Mouse (Mus musculus): Measurements from ENCODE around the gene Cyp4f39. TPM values are rescaled to one million over a fixed set of nuclear protein-coding genes. Genes with fewer than 3 reads are reported as not detected.
"Not testable (repeated sequence)": the region's sequence is repeated elsewhere in the genome, so short reads cannot be mapped to it uniquely, and the experiment has no call there.

Gene Cyp4f39
- polyA plus RNA-seq, 1 experiment from 2014 or later, result 0.59 TPM

DNA sequence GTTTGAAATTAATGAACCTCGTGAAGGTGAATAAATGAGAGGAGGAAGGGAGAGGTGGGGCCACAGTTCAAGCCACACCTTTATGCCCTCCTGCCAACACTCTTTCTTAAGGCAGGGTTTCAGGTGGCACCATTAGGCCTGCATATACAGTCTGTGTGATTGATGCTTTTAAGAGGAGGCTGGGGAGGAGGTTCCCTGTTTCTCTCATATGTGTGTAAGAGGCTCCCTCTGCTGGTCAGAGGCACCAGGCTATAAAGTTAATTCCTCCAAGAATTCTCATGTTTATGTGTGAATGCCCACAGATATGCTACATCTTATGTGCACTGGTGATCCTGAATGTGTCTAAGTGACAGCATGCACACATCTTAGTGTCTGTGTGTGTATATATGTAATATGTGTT is 42.1 kb downstream of the Cyp4f39 start:
- H3K4me1 ChIP-seq (replicated peaks; ENCODE audit: control insufficient read depth, insufficient read depth, low read length), result no peaks in the 10 kb centered on the region
- H3K27ac ChIP-seq (ENCODE audit: low read depth, low read length), result no peak overlapping the region
- no peak overlapping the region for H3K9ac ChIP-seq (ENCODE audit: low read depth, low read length)
- WGBS, result 22% methylated on average over 1 of the region's 1 CpGs
- no peaks in the 10 kb centered on the region for H3K27me3 ChIP-seq (replicated peaks; ENCODE audit: control insufficient read depth, insufficient read depth, low read length)
- ATAC-seq, result peak; percentile 36; the same call in 1 of the 2 replicates
- TF ChIP-seq CTCF (IDR thresholded peaks at IDR 0.05; ENCODE audit: low read depth), result peak; percentile 84
- H3K4me3 ChIP-seq (ENCODE audit: low read depth, low read length), result no peak overlapping the region
- H3K9me3 ChIP-seq (ENCODE audit: control insufficient read depth), result no peaks in the 10 kb centered on the region
- H3K36me3 ChIP-seq (ENCODE audit: control insufficient read depth, insufficient read depth), result no peaks in the 10 kb centered on the region
- no peak overlapping the region for H3K4me2 ChIP-seq (replicated peaks; ENCODE audit: low read depth)

DNA sequence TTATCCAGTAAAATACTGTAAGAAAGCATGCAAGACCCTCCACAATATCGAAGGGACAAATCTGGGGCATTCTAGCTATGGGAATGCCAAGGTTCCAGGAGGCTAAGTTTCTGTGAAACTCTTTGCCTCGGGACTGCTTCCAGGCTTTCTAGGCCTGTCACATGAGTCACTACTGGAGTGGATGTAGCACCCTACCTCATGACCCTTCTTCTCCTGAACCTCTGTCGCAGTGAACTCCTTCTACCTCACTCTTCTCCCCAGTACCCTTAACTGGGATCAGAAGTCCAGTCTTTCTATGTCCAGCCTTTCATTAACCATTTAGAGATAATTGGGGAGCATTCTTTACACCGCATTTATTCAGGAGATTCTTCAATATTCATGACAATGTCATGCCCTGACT is 48.0 kb downstream of the Cyp4f39 start:
- 83% methylated on average over 4 of the region's 4 CpGs for WGBS
- not testable (repeated sequence) for H3K9me3 ChIP-seq (ENCODE audit: control insufficient read depth); H3K4me3 ChIP-seq (ENCODE audit: low read depth, low read length); ATAC-seq; H3K27me3 ChIP-seq (replicated peaks; ENCODE audit: control insufficient read depth, insufficient read depth, low read length); H3K36me3 ChIP-seq (ENCODE audit: control insufficient read depth, insufficient read depth); H3K4me1 ChIP-seq (replicated peaks; ENCODE audit: control insufficient read depth, insufficient read depth, low read length); H3K9ac ChIP-seq (ENCODE audit: low read depth, low read length); H3K27ac ChIP-seq (ENCODE audit: low read depth, low read length); H3K4me2 ChIP-seq (replicated peaks; ENCODE audit: low read depth)

DNA sequence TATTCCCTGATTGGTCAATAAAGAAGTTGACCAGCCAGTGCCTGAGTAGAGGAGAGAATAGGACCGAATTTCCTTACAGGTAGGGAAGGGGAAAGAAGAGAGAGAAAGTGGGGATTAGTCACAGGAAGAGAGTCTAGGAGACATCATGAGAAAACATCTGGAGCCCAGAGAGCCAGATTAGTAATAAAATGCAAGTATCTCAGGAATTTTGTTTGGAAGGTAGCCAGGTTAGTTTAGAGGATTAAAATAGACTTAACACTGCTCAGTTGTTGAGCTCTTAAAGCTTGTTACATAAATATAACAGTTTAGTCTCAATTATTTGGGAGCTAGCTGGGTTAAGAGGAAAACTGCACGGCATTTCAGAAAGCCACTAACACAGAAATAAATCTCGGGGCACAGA is 48.5 kb downstream of the Cyp4f39 start:
- Histone ChIP-seq H3K4me1 (replicated peaks; ENCODE audit: control insufficient read depth, insufficient read depth, low read length) (0 out of 2 replicates have a peak, but pooled peaks cover 3% of the 10 kb centered on the region), H3K27ac (ENCODE audit: low read depth, low read length) (no peak overlapping the region), H3K36me3 (ENCODE audit: control insufficient read depth, insufficient read depth) (no peaks in the 10 kb centered on the region), H3K9ac (ENCODE audit: low read depth, low read length) (no peak overlapping the region), H3K4me3 (ENCODE audit: low read depth, low read length) (no peak overlapping the region), H3K27me3 (replicated peaks; ENCODE audit: control insufficient read depth, insufficient read depth, low read length) (no peaks in the 10 kb centered on the region), H3K4me2 (replicated peaks; ENCODE audit: low read depth) (no peak overlapping the region), H3K9me3 (ENCODE audit: control insufficient read depth) (no peaks in the 10 kb centered on the region)
- no peak for ATAC-seq
- 60% methylated on average over 3 of the region's 3 CpGs for WGBS
- no peak for TF ChIP-seq CTCF (IDR thresholded peaks at IDR 0.05; ENCODE audit: low read depth)

DNA sequence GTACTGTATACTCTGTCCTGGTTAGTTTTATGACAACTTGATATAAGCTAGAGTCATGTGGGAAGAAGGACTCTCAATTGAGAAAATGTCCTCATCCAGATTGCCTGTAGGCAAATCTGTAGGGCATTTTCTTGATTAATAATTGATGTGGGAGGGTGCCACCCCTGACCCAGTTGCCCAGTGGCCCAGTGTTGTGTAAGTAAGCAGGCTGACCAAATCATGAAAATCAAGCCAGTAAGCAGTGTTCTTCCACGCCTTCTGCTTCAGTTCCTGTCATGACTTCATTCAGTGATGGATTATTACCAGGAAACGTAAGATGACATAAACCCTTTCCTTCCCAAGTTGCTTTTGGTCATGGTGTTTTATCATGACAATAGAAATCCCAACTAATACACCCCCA is 50.6 kb downstream of the Cyp4f39 start:
- Histone ChIP-seq H3K4me3 (ENCODE audit: low read depth, low read length) (no peak overlapping the region), H3K27me3 (replicated peaks; ENCODE audit: control insufficient read depth, insufficient read depth, low read length) (no peaks in the 10 kb centered on the region), H3K4me1 (replicated peaks; ENCODE audit: control insufficient read depth, insufficient read depth, low read length) (peaks cover 10% of the 10 kb centered on the region; the same call in 1 of the 2 replicates), H3K4me2 (replicated peaks; ENCODE audit: low read depth) (no peak overlapping the region), H3K36me3 (ENCODE audit: control insufficient read depth, insufficient read depth) (no peaks in the 10 kb centered on the region), H3K9ac (ENCODE audit: low read depth, low read length) (no peak overlapping the region), H3K27ac (ENCODE audit: low read depth, low read length) (no peak overlapping the region), H3K9me3 (ENCODE audit: control insufficient read depth) (no peaks in the 10 kb centered on the region)
- no peak for TF ChIP-seq CTCF (IDR thresholded peaks at IDR 0.05; ENCODE audit: low read depth)
- no peak for ATAC-seq
- WGBS, result 48% methylated on average over 2 of the region's 2 CpGs

DNA sequence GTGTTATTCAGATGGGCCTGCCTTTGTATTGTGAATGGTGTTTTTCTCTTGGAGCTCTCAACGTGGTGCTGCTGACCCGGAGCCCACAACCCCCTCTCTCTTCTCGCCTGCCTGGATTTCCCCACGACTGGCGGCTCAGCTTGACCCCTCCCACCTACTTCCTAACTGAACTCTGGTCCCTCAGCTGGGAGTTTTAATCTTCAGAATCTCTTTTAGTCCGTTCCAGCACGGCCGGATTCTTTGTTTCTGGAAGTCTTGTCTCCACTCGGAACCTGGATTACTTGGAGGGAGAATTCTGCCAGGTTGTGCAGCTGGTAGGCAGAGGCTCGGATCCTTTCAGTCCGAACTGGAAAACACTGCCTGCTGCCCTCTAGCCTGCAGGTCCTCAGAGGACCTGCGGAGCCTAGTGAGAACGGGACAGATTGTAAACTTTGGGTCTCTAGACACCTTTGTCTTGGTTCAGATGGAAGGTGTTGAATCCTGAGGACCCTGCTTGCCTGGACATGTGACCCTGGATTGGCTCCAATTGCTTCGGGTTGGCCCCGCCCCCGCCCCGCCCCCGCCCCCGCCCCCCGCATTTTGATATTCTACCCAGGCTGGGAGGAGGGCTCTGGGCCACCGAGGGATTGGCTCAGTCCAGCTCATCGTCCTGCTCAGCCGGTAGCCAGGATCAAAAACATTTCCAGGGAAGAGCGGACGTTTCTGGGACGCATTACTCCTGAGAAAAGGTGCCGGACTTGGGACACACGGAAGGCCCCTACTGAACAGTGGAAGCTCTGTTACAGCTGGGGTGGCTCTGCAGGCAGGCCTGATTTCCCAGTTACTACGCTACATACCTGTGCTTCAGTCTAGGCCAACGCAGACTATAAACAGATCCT is 53.6 kb downstream of the Cyp4f39 start, which contains the start of gene Cyp4f17:
TSS of gene Cyp4f17 (plus strand) at position 200 of the 878 bp plus-strand sequence.
- Histone ChIP-seq H3K4me3 (ENCODE audit: low read depth, low read length) (peak within 1 kb of the TSS; percentile 59), H3K36me3 (ENCODE audit: control insufficient read depth, insufficient read depth) (no peaks in the 10 kb centered on the region), H3K4me2 (replicated peaks; ENCODE audit: low read depth) (peak within 1 kb of the TSS; percentile 90), H3K9me3 (ENCODE audit: control insufficient read depth) (no peaks in the 10 kb centered on the region), H3K27ac (ENCODE audit: low read depth, low read length) (no peak within 1 kb of the TSS), H3K27me3 (replicated peaks; ENCODE audit: control insufficient read depth, insufficient read depth, low read length) (no peaks in the 10 kb centered on the region), H3K9ac (ENCODE audit: low read depth, low read length) (peak within 1 kb of the TSS; percentile 62), H3K4me1 (replicated peaks; ENCODE audit: control insufficient read depth, insufficient read depth, low read length) (peaks cover 10% of the 10 kb centered on the region; the same call in 1 of the 2 replicates)
- 1% methylated on average over 30 of the region's 30 CpGs for WGBS
- TF ChIP-seq CTCF (IDR thresholded peaks at IDR 0.05; ENCODE audit: low read depth), result no peak
- ATAC-seq, result peak; percentile 55; the same call in 1 of the 2 replicates

DNA sequence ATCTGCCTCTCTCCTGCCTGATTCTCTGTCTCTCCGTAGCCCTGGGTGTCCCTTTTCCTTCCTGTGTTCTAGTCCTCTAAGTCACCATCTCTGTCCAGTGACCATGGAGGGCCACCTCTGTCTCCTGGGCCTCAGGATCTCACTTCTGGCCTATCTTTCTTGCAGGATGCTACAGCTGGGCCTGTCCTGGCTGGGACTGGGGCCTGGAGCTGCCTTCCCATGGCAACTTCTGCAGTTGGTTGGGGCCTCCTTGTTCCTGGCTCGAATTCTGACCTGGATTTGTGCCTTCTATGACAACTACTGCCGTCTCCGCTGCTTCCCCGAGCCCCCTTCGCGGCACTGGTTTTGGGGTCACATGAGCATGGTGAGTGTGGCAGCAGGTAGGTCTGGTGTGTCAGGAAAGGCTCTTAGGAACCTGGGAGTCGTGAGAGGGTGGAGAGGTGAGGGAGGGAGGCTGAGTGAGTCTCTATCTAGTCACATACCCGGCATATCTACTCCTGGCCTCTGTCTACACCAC is 54.3 kb downstream of the Cyp4f39 start:
- Histone ChIP-seq H3K27me3 (replicated peaks; ENCODE audit: control insufficient read depth, insufficient read depth, low read length) (no peaks in the 10 kb centered on the region), H3K9me3 (ENCODE audit: control insufficient read depth) (no peaks in the 10 kb centered on the region), H3K36me3 (ENCODE audit: control insufficient read depth, insufficient read depth) (no peaks in the 10 kb centered on the region), H3K4me2 (replicated peaks; ENCODE audit: low read depth) (peak overlapping the region; percentile 90), H3K27ac (ENCODE audit: low read depth, low read length) (no peak overlapping the region), H3K9ac (ENCODE audit: low read depth, low read length) (peak overlapping the region; percentile 62), H3K4me1 (replicated peaks; ENCODE audit: control insufficient read depth, insufficient read depth, low read length) (peaks cover 10% of the 10 kb centered on the region; the same call in 1 of the 2 replicates), H3K4me3 (ENCODE audit: low read depth, low read length) (peak overlapping the region; percentile 59)
- WGBS, result 45% methylated on average over 9 of the region's 9 CpGs
- ATAC-seq, result peak; percentile 46; the same call in 1 of the 2 replicates
- no peak for TF ChIP-seq CTCF (IDR thresholded peaks at IDR 0.05; ENCODE audit: low read depth)

Measured in intestine, postnatal 0 days (tissue).